Mouse (Mus musculus) neural tube, postnatal 0 days (tissue): ENCODE measurements around the gene Mrps18c. TPM values are rescaled to one million over a fixed set of nuclear protein-coding genes. Genes with fewer than 3 reads are reported as not detected.

Experiments
- polyA plus RNA-seq: library from polyadenylated mRNA; unstranded; fragments of >200 nt; fragmentation: Nextera tagmentation; extraction: Ambion mirVana; gene quantifications from 2 replicates; pipeline ENCODE4 v1.2.1, GENCODE M21; 2015

Mrps18c gene
- 171 and 200 TPM in 2 replicates for polyA plus RNA-seq

DNA sequence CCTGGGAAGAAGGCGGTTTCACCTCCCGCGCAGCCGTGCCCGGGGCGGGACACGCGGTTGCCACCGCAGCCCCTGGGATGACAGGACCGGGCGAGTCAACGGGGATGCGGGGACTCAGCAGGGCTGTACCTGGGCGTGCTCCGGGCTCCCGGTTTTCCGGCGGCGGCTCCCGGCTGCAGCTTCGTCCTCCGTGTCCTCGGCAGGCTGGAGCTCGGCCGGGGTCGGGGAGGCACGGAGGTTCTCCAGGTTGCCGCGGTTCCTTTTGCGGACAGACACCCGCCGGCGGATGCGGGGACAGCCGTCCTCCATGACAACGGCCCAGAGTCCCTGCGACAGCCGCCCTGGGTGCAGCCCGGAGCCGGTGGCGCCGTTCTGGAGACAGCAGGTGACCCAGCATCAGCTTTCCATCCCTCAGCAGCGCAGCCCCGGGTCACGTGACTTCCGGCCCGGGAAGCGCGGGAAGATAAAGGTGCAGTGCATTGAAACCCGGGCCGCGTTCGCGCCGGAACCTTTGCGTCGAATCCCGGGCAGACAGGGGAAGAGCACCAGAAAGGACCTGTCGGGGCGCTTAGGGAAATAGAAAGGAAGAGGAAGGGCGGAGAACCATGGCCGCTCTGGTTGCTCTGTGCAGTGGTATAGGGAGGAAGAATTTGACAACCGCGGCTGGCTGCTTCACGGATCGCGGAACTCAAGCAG, at the start of gene Mrps18c, which contains the start of gene Helq:
TSS of gene Mrps18c (plus strand) at position 463 of the 696 bp plus-strand sequence.
TSS of gene Helq (minus strand) at position 434 of the 696 bp plus-strand sequence.

GRCm38 (mm10) chr5:100820483-100821184, 22.2 kb downstream of the Mrps18c start, which contains the start of gene Abraxas1:
Gene Abraxas1, minus strand, starts transcription at chr5:100820965.

DNA sequence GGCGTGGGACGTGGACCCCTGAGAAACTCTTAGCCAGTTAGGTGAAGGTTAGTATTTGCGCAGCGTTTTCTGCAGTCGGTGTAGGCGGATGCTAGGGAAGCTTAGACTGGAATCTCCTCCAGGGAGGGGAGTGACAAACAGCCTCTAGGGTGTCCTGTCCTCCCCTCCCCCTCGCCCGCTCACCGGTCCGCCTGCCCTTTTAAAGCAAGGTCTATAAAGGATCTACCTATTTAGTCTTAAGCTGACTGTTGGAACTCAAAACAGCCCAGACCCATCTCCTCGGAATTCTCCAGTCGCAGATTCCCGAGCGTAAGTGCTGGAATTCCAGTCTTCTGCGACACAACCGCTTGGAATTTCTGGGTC, 47.0 kb downstream of the Mrps18c start, which contains the start of gene Gpat3:
TSS of gene Gpat3 (plus strand) at position 229 of the 363 bp plus-strand sequence.

Other genes with a start within 250 kb of the Mrps18c start
- 3.4 and 4.4 TPM in 2 replicates for gene Plac8, start 226.4 kb upstream of the Mrps18c start, polyA plus RNA-seq
- gene Coq2, start 123.5 kb upstream of the Mrps18c start, polyA plus RNA-seq: 63.3 and 73.8 TPM in 2 replicates
- gene Hpse, start 78.9 kb upstream of the Mrps18c start, polyA plus RNA-seq: 1.0 and 1.2 TPM in 2 replicates
- 11.6 and 11.7 TPM in 2 replicates for gene Helq, start within 50 bp of the Mrps18c start, polyA plus RNA-seq
- gene Abraxas1, start 22.3 kb downstream of the Mrps18c start, polyA plus RNA-seq: 9.8 and 11.6 TPM in 2 replicates
- gene Gpat3, start 47.1 kb downstream of the Mrps18c start, polyA plus RNA-seq: 2.2 and 3.2 TPM in 2 replicates